16 mouse cellular contexts compared by ENCODE assay signal in genomic region chr2:140769473-140769872, GRCm38 (mm10).
"Had no signal": no experiment of that assay in that cellular context is flagged by ENCODE, and none has a peak within 500 bp of the region (broad histone marks: within the 10 kb centered on the region; RNA-seq: fewer than 3 reads in every experiment).

No protein-coding gene starts in this region.

- H3K4me2 ChIP-seq: neural tube, embryonic 12.5 days; neural tube, embryonic 13.5 days; neural tube, embryonic 15.5 days; stomach, embryonic 15.5 days had no signal

- H3K9me3 ChIP-seq: neural tube, embryonic 12.5 days; neural tube, embryonic 13.5 days; neural tube, embryonic 15.5 days; stomach, embryonic 15.5 days had no signal

- H3K9ac ChIP-seq: neural tube, embryonic 12.5 days; neural tube, embryonic 13.5 days; neural tube, embryonic 15.5 days; stomach, embryonic 15.5 days had no signal

- H3K27me3 ChIP-seq: neural tube, embryonic 12.5 days; neural tube, embryonic 13.5 days; neural tube, embryonic 15.5 days; stomach, embryonic 15.5 days had no signal

- H3K4me1 ChIP-seq: neural tube, embryonic 12.5 days; neural tube, embryonic 13.5 days; neural tube, embryonic 15.5 days; stomach, embryonic 15.5 days had no signal

- H3K36me3 ChIP-seq: neural tube, embryonic 12.5 days; neural tube, embryonic 13.5 days; neural tube, embryonic 15.5 days; stomach, embryonic 15.5 days had no signal

- DNase-seq: retina, postnatal 1 day; right cerebral cortex, adult 18-20 months; right cerebral cortex, postnatal 14 days; right cerebral cortex, postnatal 25 days; right cerebral cortex, postnatal 4 days; spleen, adult 18-20 months; thymus, adult 18-20 months; thymus, adult 2 months; thymus, postnatal 14 days; thymus, postnatal 25 days; thymus, postnatal 36 days; thymus, postnatal 4 days had no signal

- H3K4me3 ChIP-seq: neural tube, embryonic 12.5 days; neural tube, embryonic 13.5 days; neural tube, embryonic 15.5 days; stomach, embryonic 15.5 days had no signal

- H3K27ac ChIP-seq: neural tube, embryonic 12.5 days; neural tube, embryonic 13.5 days; neural tube, embryonic 15.5 days; stomach, embryonic 15.5 days had no signal
